Mouse (Mus musculus): ENCODE measurements at regions not wholly inside any gene's neighbourhood (a gene's known extent, or its start where the extent isn't known, plus 50 kb on each side); places are given as distances from the start of the nearest gene placed in this dataset.

- no peak overlapping the region for H3K4me3 ChIP-seq (replicated peaks; ENCODE audit: low read length)
- DNase-seq (ENCODE audit: low spot score): peak; percentile 33
- H3K27me3 ChIP-seq (ENCODE audit: control insufficient read depth, insufficient read depth, low read length): no peaks in the 10 kb centered on the region
- TF ChIP-seq POLR2A (IDR thresholded peaks at IDR 0.05; ENCODE audit: borderline replicate concordance, extremely low read depth, insufficient read depth, insufficient read length): no peak
- H3K9me3 ChIP-seq (ENCODE audit: control insufficient read depth, low read length): no peaks in the 10 kb centered on the region
- no peaks in the 10 kb centered on the region for H3K36me3 ChIP-seq (ENCODE audit: control insufficient read depth, insufficient read depth, low read length)
- no peaks in the 10 kb centered on the region for H3K4me1 ChIP-seq (ENCODE audit: control insufficient read depth, insufficient read depth, low read length)
- H3K4me2 ChIP-seq (replicated peaks; ENCODE audit: low read depth, low read length, severe bottlenecking): no peak overlapping the region
- 66% methylated on average over 3 of the region's 3 CpGs for WGBS
- H3K27ac ChIP-seq (replicated peaks; ENCODE audit: low read depth, low read length): no peak overlapping the region
- ATAC-seq (ENCODE audit: low FRiP score, low read depth): peak; percentile 63
- H3K9ac ChIP-seq (ENCODE audit: low read depth, low read length, severe bottlenecking): no peak overlapping the region
Measured at GRCm38 (mm10) chr17:64991262-64991661, 155.4 kb upstream of the 4930583I09Rik start.

- H3K36me3 ChIP-seq (ENCODE audit: control insufficient read depth, insufficient read depth, low read length): no peaks in the 10 kb centered on the region
- DNase-seq (ENCODE audit: low spot score) (no peak), ATAC-seq (ENCODE audit: low FRiP score, low read depth) (no peak)
- no peaks in the 10 kb centered on the region for H3K9me3 ChIP-seq (ENCODE audit: control insufficient read depth, low read length)
- no peak overlapping the region for H3K4me2 ChIP-seq (replicated peaks; ENCODE audit: low read depth, low read length, severe bottlenecking)
- 73% methylated on average over 14 of the region's 14 CpGs for WGBS
- H3K4me3 ChIP-seq (replicated peaks; ENCODE audit: low read length): no peak overlapping the region
- TF ChIP-seq POLR2A (IDR thresholded peaks at IDR 0.05; ENCODE audit: borderline replicate concordance, extremely low read depth, insufficient read depth, insufficient read length): no peak
- no peak overlapping the region for H3K9ac ChIP-seq (ENCODE audit: low read depth, low read length, severe bottlenecking)
- no peaks in the 10 kb centered on the region for H3K4me1 ChIP-seq (ENCODE audit: control insufficient read depth, insufficient read depth, low read length)
- no peak overlapping the region for H3K27ac ChIP-seq (replicated peaks; ENCODE audit: low read depth, low read length)
- no peaks in the 10 kb centered on the region for H3K27me3 ChIP-seq (ENCODE audit: control insufficient read depth, insufficient read depth, low read length)
Measured at GRCm38 (mm10) chr17:64984276-64985011, 148.6 kb upstream of the 4930583I09Rik start.

- ATAC-seq (ENCODE audit: low FRiP score, low read depth): no peak
- TF ChIP-seq POLR2A (IDR thresholded peaks at IDR 0.05; ENCODE audit: borderline replicate concordance, extremely low read depth, insufficient read depth, insufficient read length): no peak
- H3K4me2 ChIP-seq (replicated peaks; ENCODE audit: low read depth, low read length, severe bottlenecking): no peak overlapping the region
- H3K36me3 ChIP-seq (ENCODE audit: control insufficient read depth, insufficient read depth, low read length): no peaks in the 10 kb centered on the region
- H3K4me1 ChIP-seq (ENCODE audit: control insufficient read depth, insufficient read depth, low read length): no peaks in the 10 kb centered on the region
- H3K27ac ChIP-seq (replicated peaks; ENCODE audit: low read depth, low read length): no peak overlapping the region
- no peaks in the 10 kb centered on the region for H3K9me3 ChIP-seq (ENCODE audit: control insufficient read depth, low read length)
- H3K27me3 ChIP-seq (ENCODE audit: control insufficient read depth, insufficient read depth, low read length): no peaks in the 10 kb centered on the region
- H3K9ac ChIP-seq (ENCODE audit: low read depth, low read length, severe bottlenecking): no peak overlapping the region
- 68% methylated on average over 2 of the region's 2 CpGs for WGBS
- no peak for DNase-seq (ENCODE audit: low spot score)
- H3K4me3 ChIP-seq (replicated peaks; ENCODE audit: low read length): no peak overlapping the region
Measured at GRCm38 (mm10) chr17:64983480-64983879, 147.6 kb upstream of the 4930583I09Rik start.

- H3K4me3 ChIP-seq (replicated peaks; ENCODE audit: low read length): no peak overlapping the region
- WGBS: 81% methylated on average over 4 of the region's 4 CpGs
- no peak overlapping the region for H3K9ac ChIP-seq (ENCODE audit: low read depth, low read length, severe bottlenecking)
- no peak for DNase-seq (ENCODE audit: low spot score)
- H3K9me3 ChIP-seq (ENCODE audit: control insufficient read depth, low read length): no peaks in the 10 kb centered on the region
- H3K27me3 ChIP-seq (ENCODE audit: control insufficient read depth, insufficient read depth, low read length): no peaks in the 10 kb centered on the region
- no peak for ATAC-seq (ENCODE audit: low FRiP score, low read depth)
- no peak for TF ChIP-seq POLR2A (IDR thresholded peaks at IDR 0.05; ENCODE audit: borderline replicate concordance, extremely low read depth, insufficient read depth, insufficient read length)
- H3K27ac ChIP-seq (replicated peaks; ENCODE audit: low read depth, low read length): no peak overlapping the region
- no peaks in the 10 kb centered on the region for H3K36me3 ChIP-seq (ENCODE audit: control insufficient read depth, insufficient read depth, low read length)
- H3K4me1 ChIP-seq (ENCODE audit: control insufficient read depth, insufficient read depth, low read length): no peaks in the 10 kb centered on the region
- no peak overlapping the region for H3K4me2 ChIP-seq (replicated peaks; ENCODE audit: low read depth, low read length, severe bottlenecking)
Measured at GRCm38 (mm10) chr17:64964153-64964552, 128.3 kb upstream of the 4930583I09Rik start.

- DNase-seq (ENCODE audit: low spot score) (no peak), ATAC-seq (ENCODE audit: low FRiP score, low read depth) (no peak)
- no peak overlapping the region for H3K4me3 ChIP-seq (replicated peaks; ENCODE audit: low read length)
- H3K9ac ChIP-seq (ENCODE audit: low read depth, low read length, severe bottlenecking): no peak overlapping the region
- no peak overlapping the region for H3K27ac ChIP-seq (replicated peaks; ENCODE audit: low read depth, low read length)
- no peaks in the 10 kb centered on the region for H3K36me3 ChIP-seq (ENCODE audit: control insufficient read depth, insufficient read depth, low read length)
- no peaks in the 10 kb centered on the region for H3K4me1 ChIP-seq (ENCODE audit: control insufficient read depth, insufficient read depth, low read length)
- H3K27me3 ChIP-seq (ENCODE audit: control insufficient read depth, insufficient read depth, low read length): no peaks in the 10 kb centered on the region
- no peaks in the 10 kb centered on the region for H3K9me3 ChIP-seq (ENCODE audit: control insufficient read depth, low read length)
- WGBS: 76% methylated on average over 2 of the region's 2 CpGs
- TF ChIP-seq POLR2A (IDR thresholded peaks at IDR 0.05; ENCODE audit: borderline replicate concordance, extremely low read depth, insufficient read depth, insufficient read length): no peak
- no peak overlapping the region for H3K4me2 ChIP-seq (replicated peaks; ENCODE audit: low read depth, low read length, severe bottlenecking)
Measured at GRCm38 (mm10) chr17:64961887-64962286, 126.0 kb upstream of the 4930583I09Rik start.
